Mouse (Mus musculus) heart, adult 2 months (tissue): ENCODE results near the gene Tasp1. TPM values are rescaled to one million over a fixed set of nuclear protein-coding genes. Genes with fewer than 3 reads are reported as not detected.
"Not testable (repeated sequence)": the region's sequence is repeated elsewhere in the genome, so short reads cannot be mapped to it uniquely, and the experiment has no call there.

Experiments
- DNase-seq, 2 experiments: peaks; one replicate each; pipeline ENCODE4 v3.0.0; 2021
- H3K27ac ChIP-seq: fragments of 200-600 bp; 2 replicates; pipeline ENCODE4 v1.8.1; 2022
- H3K27me3 ChIP-seq: fragments of 200-500 bp; 2 replicates; pipeline ENCODE4 v1.6.1; 2012; ENCODE audit warnings: mild to moderate bottlenecking, low read length, inconsistent platforms, mixed read lengths; ENCODE audit not compliant: control insufficient read depth, insufficient read depth
- H3K36me3 ChIP-seq: fragments of 200-500 bp; 2 replicates; pipeline ENCODE4 v1.6.1; 2012; ENCODE audit warnings: low read length, inconsistent platforms; ENCODE audit not compliant: control insufficient read depth, insufficient read depth
- H3K4me1 ChIP-seq: fragments of 200-500 bp; 2 replicates; pipeline ENCODE4 v1.6.1; 2011; ENCODE audit warnings: low read length; ENCODE audit not compliant: control insufficient read depth, insufficient read depth
- H3K4me3 ChIP-seq: fragments of 200-600 bp; 2 replicates; pipeline ENCODE4 v1.8.1; 2022
- H3K79me2 ChIP-seq: fragments of 200-500 bp; replicated peaks from 2 replicates; pipeline ENCODE4 v1.6.1; 2012; ENCODE audit warnings: mild to moderate bottlenecking, inconsistent platforms, low read length, moderate library complexity, mixed read lengths; ENCODE audit not compliant: control insufficient read depth, insufficient read depth
- H3K9ac ChIP-seq: fragments of 200-500 bp; 2 replicates; pipeline ENCODE4 v1.6.1; 2012; ENCODE audit warnings: low read depth, mild to moderate bottlenecking, control low read depth, inconsistent platforms, low read length, mixed read lengths
- CTCF ChIP-seq: fragments of 200-600 bp; IDR thresholded peaks from 2 replicates; pipeline ENCODE4 v1.8.1; 2022; ENCODE audit warnings: antibody characterized with exemption, mild to moderate bottlenecking, moderate library complexity
- EP300 ChIP-seq: fragments of 200-500 bp; IDR thresholded peaks from 2 replicates; pipeline ENCODE4 v1.6.1; 2011; ENCODE audit warnings: low read depth, low read length, control low read depth; ENCODE audit not compliant: insufficient read depth
- POLR2A ChIP-seq: fragments of 200-500 bp; IDR thresholded peaks from 2 replicates; pipeline ENCODE4 v1.6.1; 2011; ENCODE audit warnings: mild to moderate bottlenecking, low read depth, low read length, control low read depth; ENCODE audit not compliant: insufficient read depth
- WGBS: fragments of 180-500 bp; shearing (Covaris S2); methylation state at CpG from one replicate; pipeline ENCODE4 v1.1.7; 2018; 5-methylcytosine and 5-hydroxymethylcytosine counted together
- intact Hi-C: fragments of 180-260 bp; cut with DNase I; formaldehyde crosslinking; loops from one replicate; pipeline ENCODE4 v1.15.1; 2025
- polyA plus RNA-seq: library from polyadenylated mRNA; depleted of rRNA; stranded (reverse); fragments of >200 nt; gene quantifications from 2 replicates; pipeline ENCODE4 v1.2.3, GENCODE M21; 2012
- total RNA-seq, 2 experiments: library from RNA; stranded (reverse); gene quantifications; 2 replicates each; pipeline ENCODE4 v1.2.3; 2021

Tasp1 gene
- total and polyA plus RNA-seq, 3 experiments: 2.9 to 7.6 (median 6.6) TPM

DNA sequence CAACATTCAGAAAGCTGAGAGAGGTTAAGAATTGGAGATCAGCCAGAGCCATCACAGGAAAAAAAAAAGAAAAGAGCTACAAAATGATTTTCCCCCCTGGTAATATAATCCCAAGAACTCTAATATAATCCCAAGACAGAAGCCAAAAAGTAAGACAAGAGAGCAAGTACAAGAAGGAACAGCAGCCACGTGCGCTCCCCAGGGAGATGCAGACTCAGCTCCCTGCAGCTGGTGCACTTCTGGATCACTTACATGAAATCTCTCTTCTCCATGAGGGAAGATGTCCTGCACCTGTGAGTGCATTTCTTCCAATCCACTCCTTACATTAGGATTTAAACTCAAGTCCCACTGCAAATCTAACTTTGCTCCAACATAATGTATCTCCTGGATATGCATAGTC is 134.4 kb downstream of the Tasp1 start:
- intact Hi-C loops: no loop called here
- TF ChIP-seq POLR2A: no peak
- TF ChIP-seq CTCF: no peak
- TF ChIP-seq EP300: no peak
- no peak overlapping the region for H3K9ac ChIP-seq
- no peaks in the 10 kb centered on the region for H3K27me3 ChIP-seq
- no peak overlapping the region for H3K4me3 ChIP-seq
- 85% methylated on average over 2 of the region's 2 CpGs for WGBS
- H3K4me1 ChIP-seq: no peaks in the 10 kb centered on the region
- no peaks in the 10 kb centered on the region for H3K36me3 ChIP-seq
- H3K79me2 ChIP-seq: no peaks in the 10 kb centered on the region; the same call in 1 of the 2 replicates
- H3K27ac ChIP-seq: no peak overlapping the region
- no peak for DNase-seq

DNA sequence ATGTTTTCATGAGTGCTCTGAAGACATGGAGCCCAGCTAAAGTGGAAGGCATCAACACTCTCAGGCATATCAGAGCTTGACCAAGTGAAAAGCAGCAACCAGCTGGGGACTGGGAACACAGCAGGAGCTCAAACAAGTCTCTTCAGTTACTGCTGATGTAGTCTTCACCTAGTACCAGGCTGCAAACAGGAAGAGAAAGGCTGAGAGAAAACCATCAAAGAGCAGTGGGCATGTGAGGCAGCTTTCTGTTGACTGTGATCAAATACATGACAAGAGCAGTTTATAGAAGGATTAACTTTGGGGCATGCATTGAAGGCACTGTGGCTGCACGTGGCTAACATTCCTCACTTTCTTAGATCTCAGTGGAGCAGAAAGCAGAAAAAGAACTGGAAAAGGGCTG is 141.7 kb downstream of the Tasp1 start:
- 37% methylated on average over 1 of the region's 1 CpGs for WGBS
- no peak overlapping the region for H3K9ac ChIP-seq
- TF ChIP-seq EP300 (no peak), POLR2A (no peak), CTCF (no peak)
- intact Hi-C loops: no loop called here
- no peak overlapping the region for H3K27ac ChIP-seq
- H3K79me2 ChIP-seq: no peaks in the 10 kb centered on the region
- H3K4me3 ChIP-seq: no peak overlapping the region
- H3K36me3 ChIP-seq: no peaks in the 10 kb centered on the region
- no peaks in the 10 kb centered on the region for H3K4me1 ChIP-seq
- DNase-seq: no peak
- no peaks in the 10 kb centered on the region for H3K27me3 ChIP-seq

DNA sequence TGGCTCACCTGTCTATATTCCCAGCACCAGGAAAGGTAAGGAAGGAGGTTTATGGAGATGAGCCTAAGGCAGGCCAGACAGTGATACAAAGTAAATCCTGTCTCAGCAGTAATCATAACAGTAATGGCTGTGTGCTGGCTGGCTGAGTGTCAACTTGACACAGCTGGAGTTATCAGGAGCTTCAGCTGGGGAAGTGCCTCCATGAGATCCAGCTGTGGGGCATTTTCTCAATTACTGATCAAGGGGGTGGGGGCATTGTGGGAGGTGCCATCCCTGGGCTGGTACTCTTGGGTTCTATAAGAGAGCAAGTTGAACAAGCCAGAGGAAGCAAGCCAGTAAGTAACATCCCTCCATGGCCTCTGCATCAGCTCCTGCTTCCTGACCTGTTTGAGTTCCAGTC is 145.2 kb downstream of the Tasp1 start:
- DNase-seq, H3K4me1 ChIP-seq, H3K27ac ChIP-seq, H3K36me3 ChIP-seq, H3K4me3 ChIP-seq, H3K9ac ChIP-seq, H3K27me3 ChIP-seq, H3K79me2 ChIP-seq, intact Hi-C loops: not testable (repeated sequence)

GRCm38 (mm10) chr2:139919757-139920156 is 146.8 kb downstream of the Tasp1 start:
- Histone ChIP-seq H3K9ac (no peak overlapping the region), H3K4me3 (no peak overlapping the region), H3K4me1 (peaks cover 1% of the 10 kb centered on the region; the same call in 1 of the 2 replicates), H3K27me3 (no peaks in the 10 kb centered on the region), H3K27ac (no peak overlapping the region), H3K79me2 (no peaks in the 10 kb centered on the region), H3K36me3 (no peaks in the 10 kb centered on the region)
- 58% methylated on average over 2 of the region's 2 CpGs for WGBS
- TF ChIP-seq POLR2A (no peak), EP300 (no peak)
- intact Hi-C loops: no loop called here
- no peak for DNase-seq

DNA sequence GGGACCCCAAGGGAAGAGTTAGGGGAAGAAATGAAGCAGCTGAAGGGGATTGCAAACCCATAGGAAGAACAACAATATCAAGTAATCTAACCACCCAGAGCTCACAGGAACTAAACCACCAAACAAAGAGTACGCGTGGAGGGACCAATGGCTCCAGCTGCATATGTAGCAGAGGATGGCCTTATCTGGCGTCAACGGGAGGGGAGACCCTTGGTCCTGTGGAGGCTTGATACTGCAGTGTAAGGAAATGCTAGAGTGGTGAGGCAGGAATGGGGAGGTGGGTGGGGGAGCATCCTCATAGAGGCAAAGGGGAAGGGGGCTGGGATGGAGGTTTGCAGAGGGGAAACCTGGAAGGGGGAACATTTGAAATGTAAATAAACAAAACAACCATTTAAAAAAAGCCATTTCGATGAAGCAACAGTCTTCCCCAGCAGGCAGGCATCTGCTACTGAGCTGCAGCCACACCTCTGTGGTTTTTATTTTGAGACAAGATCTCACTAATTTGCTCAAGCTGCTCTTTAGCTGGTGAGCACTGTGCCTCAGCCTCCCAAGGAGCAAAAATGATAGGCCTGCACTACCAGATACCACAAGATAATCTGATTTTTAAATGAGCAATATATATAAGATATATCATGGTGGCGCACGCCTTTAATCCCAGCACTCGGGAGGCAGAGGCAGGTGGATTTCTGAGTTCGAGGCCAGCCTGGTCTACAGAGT is 160.0 kb downstream of the Tasp1 start:
- no peak for DNase-seq
- Histone ChIP-seq H3K27me3 (no peaks in the 10 kb centered on the region), H3K36me3 (no peaks in the 10 kb centered on the region), H3K4me1 (no peaks in the 10 kb centered on the region), H3K79me2 (no peaks in the 10 kb centered on the region), H3K27ac (no peak overlapping the region), H3K4me3 (no peak overlapping the region), H3K9ac (no peak overlapping the region)
- 76% methylated on average over 9 of the region's 9 CpGs for WGBS
- intact Hi-C loops: no loop called here
- TF ChIP-seq CTCF (no peak), EP300 (no peak), POLR2A (no peak)

DNA sequence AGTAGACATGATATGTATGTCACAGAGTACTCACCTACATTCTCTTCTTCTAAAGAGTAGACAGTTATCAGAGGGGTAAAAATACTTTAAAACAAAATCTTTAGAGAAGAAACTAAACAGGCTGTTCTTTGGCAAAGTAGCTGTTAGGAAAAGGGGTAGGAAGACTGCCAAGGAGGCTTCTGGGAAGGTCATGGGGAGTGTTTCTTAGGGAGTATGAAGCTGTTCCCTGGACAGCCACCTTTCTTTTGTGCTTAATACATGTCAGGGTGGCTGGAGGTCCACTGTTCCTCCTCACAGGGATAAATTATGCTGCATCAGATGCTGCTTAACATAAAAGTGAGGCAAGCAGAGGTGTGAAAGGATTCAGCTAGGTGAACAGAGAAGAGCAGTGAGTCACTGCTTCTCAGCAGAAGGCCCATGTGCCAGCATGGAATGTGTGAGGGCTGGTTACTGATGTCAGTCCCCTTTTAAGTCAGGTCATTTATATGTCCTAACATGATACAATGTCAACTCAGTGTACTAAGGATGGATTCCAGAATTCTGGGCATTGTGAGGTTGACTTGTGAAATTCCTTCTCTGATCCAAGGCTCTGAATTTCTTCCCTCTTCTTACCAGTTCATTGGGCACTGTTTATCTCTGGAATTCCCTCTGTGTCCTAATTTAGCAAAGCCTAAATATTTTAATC is 175.1 kb downstream of the Tasp1 start:
- H3K79me2 ChIP-seq: no peaks in the 10 kb centered on the region
- no peak overlapping the region for H3K27ac ChIP-seq
- peaks cover 3% of the 10 kb centered on the region for H3K4me1 ChIP-seq
- TF ChIP-seq EP300 (no peak), POLR2A (no peak), CTCF (no peak)
- H3K27me3 ChIP-seq: no peaks in the 10 kb centered on the region
- peak in 1 of 2 experiments; percentile 8 for DNase-seq
- no peak overlapping the region for H3K4me3 ChIP-seq
- H3K36me3 ChIP-seq: no peaks in the 10 kb centered on the region
- no peak overlapping the region for H3K9ac ChIP-seq
- intact Hi-C loops: no loop called here
